Mouse (Mus musculus) c-Kit-positive CD71-positive TER-119-negative erythroid progenitor cells, embryonic 14.5 days (primary cell): ENCODE results near the gene Ispd.

Source experiments
- DNase-seq: peaks from one replicate; pipeline ENCODE4 v3.0.0-alpha.2; 2013; ENCODE audit warnings: low read depth

Ispd gene

DNA sequence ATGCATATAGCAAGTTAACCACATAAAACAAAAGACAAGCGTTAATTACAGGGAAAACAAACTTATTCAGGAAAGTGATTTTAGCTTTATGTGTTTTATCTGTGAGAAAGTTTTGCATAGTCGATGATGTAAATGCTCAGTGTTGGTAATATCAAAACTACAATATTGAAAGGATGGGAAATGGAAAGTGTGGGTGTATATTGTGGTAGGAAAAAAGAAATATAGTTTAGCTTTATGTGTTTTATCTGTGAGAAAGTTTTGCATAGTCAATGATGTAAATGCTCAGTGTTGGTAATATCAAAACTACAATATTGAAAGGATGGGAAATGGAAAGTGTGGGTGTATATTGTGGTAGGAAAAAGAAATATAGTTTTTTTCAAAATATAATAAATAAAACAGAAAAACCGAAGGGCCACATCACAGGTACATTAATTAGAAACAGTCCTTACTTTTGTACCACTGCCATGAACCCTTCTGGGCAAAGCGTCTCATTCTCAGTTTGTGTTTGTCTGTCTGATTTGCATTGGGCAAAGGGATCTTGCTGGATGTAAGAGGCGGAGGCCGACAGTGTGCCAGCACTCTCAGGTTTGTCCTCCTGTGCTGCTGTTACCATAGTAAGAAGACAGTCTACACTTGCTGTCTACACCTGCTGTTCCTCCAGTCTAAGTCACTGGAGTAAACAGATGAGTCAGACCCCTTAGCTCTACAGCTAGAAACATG, 87.2 kb downstream of the Ispd start:
- no peak for DNase-seq

DNA sequence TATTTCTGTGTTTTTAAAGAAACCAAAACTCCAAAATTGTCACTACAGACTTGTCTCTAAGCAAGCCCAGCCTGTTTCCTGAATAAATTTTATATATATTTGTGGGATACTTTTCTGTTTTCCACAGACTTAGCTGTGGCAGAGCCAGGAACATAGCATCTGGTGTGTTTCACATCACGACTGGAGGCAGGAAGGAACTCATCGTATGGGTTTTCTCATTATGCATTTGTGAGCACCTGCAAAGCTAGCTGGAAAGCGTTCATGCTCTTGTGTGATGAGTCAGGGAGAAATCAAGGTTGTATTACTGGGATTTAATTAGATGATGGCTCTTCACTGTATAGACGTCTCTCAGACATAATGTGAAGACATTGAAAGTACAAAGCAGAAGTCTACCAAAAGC, 90.2 kb downstream of the Ispd start:
- DNase-seq = no peak

DNA sequence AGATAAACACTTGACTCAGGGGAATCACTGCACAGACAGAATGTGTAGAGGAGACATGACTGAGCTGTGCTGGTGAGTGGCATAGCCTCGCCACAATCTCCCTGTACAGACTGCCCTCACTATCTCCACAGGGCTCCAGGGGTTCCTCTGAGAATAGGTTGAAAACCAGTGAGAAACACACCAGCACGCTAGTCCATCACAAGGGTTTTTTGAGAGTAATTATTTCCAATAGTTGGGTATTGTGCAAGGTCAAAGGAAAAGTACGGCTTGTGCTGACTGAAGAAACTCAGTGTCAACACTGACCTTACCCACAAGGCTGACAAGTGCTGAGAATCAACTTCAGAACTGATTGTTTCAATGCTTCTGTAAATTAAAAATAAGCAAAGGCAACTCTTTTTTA, 92.9 kb downstream of the Ispd start:
- no peak for DNase-seq

- DNase-seq = no peak
Observed at GRCm38 (mm10) chr12:36475269-36475668, 94.0 kb downstream of the Ispd start.

DNA sequence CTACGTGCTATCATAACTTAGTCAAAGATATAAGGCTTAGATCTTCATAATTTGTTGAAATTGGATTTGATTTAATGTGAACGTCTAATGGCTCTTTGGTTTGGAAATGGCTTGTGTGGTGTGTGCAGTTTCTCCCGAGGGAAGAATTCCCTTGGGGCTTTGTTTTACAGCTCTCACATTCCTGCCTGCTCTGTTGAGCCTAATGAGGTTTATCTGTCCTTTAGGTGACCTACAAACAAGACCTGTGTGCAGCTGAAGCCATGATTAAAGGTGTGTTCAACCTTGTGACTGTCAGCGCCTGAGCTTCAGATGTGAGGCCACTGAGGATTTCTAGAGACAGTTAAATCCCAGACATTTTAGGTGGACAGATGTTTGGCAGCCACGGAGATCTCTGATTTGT, 95.2 kb downstream of the Ispd start:
- DNase-seq = no peak

DNA sequence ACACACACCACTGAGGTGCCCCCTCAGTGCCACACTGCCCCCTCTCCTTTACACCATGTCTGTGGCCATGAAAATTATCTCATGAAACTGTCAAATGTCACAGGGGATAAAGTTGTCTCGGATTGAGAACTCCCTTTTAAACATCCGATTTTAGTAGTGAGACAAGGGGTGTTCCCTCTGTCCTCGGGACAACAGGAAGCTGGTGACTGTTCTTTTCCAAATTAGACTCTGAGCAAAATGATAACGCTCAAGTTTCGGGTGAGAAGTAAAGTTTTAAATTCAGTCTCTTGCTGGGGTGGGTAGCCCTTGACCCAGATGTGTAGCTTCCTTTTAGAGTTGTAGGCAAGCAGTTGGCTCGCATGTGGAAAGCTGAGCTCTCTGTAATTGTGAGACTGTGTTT, 96.3 kb downstream of the Ispd start:
- no peak for DNase-seq

DNA sequence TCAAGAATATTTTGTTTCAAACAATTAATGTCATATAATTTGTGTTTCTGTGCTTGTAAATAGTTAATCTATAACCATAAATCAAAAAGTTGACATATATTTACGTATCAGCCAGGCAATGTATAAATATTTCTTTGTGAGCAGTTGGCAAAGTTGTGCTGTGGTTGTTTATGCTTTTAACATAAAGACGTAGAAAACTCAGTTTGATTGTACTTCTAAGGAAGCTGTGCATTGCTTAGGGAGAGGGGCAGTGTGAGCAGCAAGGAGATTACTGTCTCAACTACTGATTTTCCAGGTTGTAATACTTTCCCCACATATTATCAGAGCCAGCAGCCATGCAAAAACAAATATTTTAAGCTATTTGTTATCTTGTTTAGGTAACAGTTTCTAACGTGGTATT, 96.7 kb downstream of the Ispd start:
- DNase-seq = no peak

GRCm38 (mm10) chr12:36481742-36482141, 100.5 kb downstream of the Ispd start:
- DNase-seq = no peak

DNA sequence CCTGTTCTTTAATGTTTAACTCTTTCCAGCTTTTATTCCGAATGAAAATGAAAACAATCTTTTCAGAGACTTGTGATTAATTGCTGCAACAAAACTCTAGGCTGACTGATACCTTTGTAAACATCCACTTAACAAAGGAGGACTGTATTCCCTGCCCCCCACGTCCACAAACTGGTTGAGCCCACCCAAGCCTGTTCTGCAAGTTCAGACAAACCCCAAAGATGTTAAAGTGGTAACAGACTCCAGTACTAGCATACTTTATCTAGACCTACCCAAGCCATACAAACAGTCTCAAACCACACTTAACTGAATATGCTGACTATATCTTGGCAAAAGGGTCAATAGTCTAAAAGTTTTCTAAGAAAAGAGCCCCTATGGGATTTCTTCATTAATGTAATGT, 102.1 kb downstream of the Ispd start:
- no peak for DNase-seq

- DNase-seq = no peak
Observed at GRCm38 (mm10) chr12:36497565-36497964, 116.3 kb downstream of the Ispd start.

DNA sequence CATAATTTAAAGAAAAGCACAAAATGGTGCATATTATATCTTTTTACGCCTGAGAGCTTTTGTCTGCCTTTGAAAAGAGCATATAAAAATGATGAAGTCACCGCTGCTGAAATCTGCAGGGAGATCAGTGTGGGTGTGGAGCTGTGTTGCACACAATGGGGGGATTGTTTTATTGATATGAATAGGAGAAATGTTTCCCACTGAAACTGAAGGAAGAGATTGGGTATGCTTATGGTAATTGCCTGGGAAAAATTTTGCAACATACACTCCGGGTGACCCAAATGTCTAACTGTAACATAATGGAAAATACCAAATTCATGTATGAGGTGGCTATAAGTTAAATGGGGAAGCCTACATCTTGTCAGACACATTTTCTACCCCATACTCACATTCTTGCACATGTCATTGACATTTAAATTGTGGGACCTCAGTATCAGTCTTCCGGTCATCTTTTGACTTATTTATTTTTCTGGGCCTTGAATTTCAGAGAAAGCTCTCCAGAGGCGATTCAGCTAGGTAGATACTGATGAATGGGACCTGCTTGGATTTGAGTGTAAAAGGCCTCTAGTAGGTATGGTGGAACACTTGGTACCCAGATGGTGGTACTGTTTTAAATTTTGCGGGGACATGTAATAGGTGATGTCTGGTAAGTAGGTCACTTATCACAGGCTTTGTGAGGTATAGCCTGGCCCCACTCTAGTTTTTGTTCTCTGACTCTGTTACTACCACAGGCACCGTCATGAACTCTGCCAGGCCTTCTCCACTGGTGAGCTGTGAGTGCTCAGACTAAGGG, 126.1 kb downstream of the Ispd start:
- no peak for DNase-seq

DNA sequence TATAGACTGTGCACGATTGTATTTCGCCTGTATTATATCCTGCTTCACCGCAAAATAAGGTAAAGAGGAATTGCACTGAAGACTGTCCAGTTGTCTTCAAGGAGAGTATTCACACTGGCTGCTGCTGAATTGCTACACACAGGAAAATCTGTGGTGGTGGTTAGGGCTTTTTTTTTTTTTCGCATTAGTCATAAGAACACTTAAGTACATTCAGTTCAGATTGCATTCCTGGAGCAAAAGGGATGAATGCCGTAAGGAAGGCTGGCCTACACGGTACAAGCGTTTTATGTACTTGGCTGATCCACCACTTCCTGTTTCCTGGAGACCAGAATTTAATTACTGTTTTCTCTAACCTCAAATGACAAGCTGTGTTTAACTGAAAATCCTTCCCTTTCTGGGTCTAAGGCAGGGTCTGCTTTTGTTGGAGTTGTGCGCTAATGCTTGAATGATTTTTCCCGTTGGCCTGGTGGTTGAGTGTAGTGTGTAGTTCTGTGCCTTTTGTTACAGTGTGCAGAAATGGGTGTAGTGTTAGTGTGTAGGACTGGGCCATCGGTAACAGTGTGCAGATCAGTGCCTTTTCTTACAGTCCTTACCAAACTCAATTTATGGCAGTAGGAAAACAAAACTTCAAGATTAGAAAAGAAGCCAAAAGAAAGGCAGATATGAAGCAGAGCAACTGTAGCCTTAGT, 128.8 kb downstream of the Ispd start:
- no peak for DNase-seq

DNA sequence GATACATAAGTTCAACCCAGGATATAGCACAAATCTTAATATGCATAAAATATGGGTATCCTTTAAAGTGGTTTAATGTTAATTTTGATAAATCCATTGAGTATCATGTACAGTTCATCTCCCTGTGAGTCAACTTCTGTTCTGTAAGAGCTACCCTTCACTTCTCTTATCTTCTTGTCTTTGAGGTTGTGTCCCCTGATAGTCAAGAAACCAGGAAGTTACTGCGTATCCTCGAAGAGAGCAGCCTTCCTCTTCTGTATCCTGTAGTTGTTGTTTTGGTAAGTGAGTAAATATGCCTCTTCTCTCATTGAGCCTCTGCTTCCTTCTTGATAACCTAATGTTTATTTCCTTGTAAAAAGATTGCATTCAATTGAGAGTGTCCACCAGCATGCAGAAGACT, 140.5 kb downstream of the Ispd start:
- DNase-seq = no peak

DNA sequence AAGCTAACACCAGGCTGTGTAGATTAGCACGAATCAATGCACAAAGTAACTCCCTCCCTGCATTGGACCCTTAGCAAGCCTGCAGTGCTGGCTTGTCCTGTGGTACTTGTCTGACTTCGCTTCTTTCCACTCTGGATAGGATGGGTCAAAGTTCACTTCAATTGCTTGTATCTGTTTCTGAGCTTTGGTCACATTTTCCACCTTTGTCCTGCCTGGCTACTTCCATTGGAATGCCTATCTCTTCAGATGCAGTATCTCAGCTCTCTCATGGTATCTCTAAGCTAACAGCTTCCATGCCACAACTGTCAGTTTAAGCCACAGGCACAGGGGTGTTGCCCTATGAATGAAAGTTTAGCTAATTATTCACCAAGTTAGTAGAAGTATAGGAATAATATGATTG, 142.3 kb downstream of the Ispd start:
- no peak for DNase-seq

GRCm38 (mm10) chr12:36530920-36531319, 149.7 kb downstream of the Ispd start:
- DNase-seq = no peak

DNA sequence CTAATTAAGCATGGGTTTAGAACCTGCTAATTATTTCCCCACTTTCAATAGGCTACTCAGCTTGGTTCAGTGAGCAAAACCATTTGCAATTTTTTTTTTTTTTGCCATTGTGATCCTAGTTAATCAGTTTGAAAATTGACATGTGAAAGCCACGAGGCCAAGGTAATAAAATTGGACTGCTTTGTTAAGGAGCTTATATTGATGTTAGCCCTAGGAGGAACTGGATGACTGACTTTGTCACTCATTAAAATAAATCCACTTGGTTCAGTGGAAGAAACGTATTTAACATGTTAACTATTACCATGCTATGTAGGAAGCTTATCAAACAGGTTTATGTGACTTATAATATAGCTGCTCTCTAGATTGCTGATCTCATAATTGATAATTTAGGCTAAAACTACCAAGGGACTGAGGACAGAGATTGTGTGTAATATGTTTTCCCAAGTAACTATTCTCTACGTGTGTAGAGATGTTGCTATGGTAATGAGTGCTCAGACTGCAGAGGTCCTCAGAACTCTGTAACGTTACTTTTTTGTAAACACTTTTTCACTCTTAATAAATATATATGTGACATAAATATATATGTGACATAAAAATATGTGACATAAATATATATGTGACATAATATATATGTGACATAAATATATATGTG, 150.3 kb downstream of the Ispd start:
- DNase-seq = no peak

DNA sequence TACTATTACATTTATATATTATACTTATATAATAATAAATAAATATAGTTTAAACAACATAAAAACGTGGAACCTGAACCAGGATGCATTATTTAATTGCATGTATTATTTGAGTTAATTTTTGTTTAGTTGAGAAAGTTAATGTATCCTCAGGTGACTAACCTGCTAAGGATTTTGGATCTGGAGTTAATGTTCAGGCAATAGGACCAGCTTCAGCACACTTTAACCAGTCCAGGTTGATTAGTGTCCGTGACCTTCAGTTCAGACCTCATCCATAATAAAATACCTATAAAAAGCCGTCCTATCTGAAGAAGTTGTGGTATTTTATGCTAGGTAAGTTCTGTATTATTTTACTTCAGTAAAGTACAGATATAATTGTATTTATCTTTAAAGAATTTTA, 151.3 kb downstream of the Ispd start:
- no peak for DNase-seq

DNA sequence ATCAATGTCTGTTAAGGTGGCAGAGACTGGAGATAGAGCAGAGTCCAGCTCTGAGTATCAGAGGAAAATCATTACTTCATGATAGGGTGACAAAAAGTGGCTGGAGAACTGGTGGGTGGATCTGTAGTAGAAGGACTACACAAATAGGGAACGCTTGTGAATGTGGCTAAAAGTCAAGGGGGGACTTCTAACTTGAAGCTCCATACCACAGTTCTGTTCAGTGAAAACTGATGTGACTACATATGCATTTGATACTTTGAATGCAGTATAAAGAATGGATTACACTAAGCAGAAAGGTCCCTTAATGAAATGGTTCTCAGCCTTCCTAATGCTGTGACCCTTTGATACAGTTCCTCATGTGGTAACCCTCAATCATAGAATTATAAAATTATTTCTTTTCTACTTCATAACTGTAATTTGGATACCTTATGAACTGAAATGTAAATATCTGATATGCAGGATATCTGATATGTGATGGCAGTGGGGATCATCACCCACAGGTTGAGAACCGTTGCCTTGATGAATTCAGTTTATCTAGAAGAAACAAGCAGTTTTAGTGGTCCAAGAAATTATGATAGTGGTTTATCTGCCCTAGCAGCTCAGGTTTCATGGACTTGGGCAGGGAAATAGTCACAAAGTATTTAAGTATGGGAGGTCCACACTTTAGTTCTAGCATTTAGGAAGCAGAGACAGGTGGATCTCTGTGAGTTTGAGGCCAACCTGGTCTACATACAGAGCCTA, 152.1 kb downstream of the Ispd start:
- DNase-seq = no peak

DNA sequence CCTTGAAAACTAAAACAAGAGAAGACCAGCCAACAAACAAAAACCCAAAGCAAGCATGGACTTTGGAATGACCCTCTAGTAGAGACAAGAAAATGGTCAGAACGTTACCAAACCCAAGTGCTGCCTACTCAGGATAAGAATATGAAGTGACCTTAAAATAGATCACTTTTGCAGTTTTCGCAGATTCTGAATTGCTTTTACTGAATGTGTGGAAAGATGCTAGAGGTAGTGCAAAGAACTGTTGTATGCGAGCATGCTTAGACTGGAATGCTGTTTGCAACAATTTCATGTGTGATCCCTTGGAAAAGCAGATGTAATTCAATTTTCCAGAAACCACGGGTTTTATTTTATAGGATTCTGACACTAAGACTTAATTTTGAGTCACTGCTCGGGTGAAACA, 153.3 kb downstream of the Ispd start:
- no peak for DNase-seq

GRCm38 (mm10) chr12:36545318-36545717, 164.1 kb downstream of the Ispd start:
- no peak for DNase-seq

DNA sequence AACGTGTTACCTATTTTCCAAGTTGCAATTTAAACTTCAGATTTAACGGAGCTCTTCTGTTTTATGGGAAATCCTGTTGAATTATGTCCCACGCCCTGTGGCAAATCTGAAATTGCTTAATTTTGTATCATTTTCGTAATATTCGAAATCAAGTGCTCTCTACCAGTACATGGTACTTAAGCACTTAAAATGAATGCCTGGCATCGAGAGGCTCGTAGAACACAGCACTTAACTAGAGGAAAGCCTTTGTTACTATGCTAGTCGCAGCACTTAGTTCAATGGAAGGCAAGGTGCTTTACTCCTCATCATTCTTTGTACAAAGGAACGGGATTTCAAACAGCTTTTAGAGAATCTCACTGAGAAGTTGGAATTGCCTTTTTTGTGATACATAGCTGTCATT, 168.2 kb downstream of the Ispd start:
- DNase-seq = no peak

DNA sequence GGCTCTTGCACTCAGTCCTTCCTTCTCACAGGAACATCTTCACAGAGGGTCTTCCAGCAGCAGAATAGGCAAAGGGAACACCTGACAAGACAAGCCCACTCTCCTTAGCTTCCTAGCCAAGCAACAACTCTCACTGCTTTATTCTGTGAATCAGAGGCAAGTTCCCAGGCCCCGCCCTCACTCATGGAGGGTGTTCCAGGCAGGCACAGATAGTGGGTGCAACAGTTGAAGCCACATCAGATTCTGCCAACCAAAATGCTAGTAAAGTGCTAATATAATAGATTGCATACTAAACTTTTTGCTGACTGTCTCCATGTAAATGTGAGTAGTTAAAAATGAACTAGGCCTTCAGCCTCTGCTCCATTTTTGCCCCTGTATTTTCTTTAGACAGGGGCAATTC, 173.4 kb downstream of the Ispd start:
- DNase-seq = no peak
